Mouse (Mus musculus): ENCODE results near the gene Wnt8b.

The Wnt8b gene

DNA sequence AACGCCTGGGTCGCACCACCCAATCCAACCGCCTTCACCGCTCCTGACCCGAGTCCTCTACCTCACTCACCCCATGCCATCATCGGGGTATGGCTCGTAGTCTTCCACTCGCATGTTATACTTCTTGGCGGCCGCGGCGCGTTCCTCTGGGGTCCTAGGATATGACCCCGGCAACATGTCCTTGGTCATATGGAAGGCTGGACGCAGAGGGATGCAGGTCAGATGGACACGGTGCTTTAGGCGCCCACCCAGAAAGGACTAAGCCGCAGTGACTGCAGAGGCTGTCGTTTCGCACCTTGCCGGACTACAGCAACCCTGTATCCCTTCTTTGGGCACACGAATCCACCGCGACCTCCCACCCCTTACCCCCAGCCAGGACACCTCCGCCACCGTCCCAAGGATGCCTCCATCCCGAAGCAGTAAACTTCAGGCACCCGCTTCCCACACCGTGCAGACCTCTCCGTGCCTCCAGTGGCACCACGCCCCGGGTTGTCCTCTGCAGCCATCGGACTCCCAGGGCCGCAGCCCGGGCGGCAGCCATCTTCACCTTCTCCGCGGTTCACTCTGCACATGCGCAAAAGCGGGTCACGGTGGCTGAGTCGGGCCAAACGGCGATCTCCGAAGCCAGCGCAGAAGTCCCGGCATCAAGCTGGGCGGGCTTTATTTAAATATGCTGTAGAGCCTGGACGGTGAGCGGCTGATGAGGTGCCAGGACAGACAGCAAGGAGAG is 61.8 kb downstream of the Wnt8b start, which contains the start of gene Ndufb8:
Ndufb8 (minus strand) TSS at position 580 of the 730 bp plus-strand sequence.
- peak; percentile 97 for DNase-seq (ENCODE audit: low read depth, low spot score)

DNA sequence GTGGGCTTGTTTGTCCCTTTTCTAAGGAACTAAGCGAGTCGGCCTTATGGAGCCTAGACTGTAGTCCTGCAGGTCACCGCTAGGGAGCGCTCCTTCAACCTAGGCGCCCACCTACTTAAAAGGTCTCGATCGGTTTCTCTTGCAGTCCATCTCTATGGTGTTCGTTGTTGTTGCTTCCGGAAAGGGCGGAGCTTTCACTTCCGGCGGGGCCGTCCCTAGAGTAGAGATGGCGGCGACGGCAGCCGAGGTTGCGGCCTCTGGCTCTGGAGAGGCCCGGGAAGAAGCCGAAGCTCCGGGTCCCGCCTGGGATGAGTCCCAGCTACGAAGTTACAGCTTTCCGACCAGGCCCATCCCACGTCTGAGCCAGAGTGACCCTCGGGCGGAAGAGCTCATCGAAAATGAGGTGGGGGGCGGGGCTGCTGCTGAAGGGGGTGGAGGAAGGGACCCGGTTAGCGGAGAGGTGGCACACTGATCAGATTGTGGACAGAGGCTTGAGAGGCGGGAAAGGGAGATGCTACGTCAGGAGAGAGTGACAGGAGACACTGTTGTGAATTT is 69.5 kb downstream of the Wnt8b start, which contains the start of gene Hif1an:
Hif1an (plus strand) TSS at position 199 of the 555 bp plus-strand sequence.
- DNase-seq (ENCODE audit: low read depth, low spot score) = peak; percentile 98

All from ES-CJ7 (cell line).